Mouse (Mus musculus) T-helper 2 cell (primary cell): ENCODE results near the gene Cant1.

ENCODE experiments used
- in situ Hi-C: fragments of 300-600 bp; cut with MboI, MseI; formaldehyde crosslinking; loops from one replicate; pipeline ENCODE4 v1.15.1; 2025; ENCODE audit warnings: high pct_unique_total_duplicates

Gene Cant1

DNA sequence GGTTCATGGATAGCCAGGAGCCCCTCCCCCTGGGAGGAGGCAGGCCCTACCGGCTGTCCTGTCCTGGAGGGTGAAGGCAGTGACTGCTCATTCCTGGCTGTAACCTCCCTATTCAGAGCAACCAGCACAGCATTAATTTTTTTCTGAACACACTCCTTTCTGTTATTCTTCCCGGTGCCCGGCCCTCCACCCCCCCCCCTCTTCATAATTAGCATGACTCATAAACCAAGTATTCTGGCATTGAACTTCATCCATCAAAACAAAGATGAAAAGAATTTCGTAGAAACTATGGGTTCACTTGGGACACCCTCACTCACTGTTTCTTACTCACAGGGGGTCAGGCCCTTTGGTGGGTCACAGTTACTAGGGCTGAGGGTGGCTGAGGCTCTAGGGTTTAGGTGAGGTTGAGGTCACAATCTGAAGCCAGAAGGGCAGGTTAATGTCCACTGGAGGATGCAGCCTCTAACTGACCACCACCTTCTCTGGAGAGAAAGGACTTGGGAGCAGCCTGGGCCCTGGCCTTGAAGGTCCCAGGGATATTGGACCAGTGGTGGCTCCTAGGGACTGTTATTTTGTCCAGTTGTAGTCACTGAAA is 11.5 kb upstream of the Cant1 start:
- in situ Hi-C loops = no loop called here

DNA sequence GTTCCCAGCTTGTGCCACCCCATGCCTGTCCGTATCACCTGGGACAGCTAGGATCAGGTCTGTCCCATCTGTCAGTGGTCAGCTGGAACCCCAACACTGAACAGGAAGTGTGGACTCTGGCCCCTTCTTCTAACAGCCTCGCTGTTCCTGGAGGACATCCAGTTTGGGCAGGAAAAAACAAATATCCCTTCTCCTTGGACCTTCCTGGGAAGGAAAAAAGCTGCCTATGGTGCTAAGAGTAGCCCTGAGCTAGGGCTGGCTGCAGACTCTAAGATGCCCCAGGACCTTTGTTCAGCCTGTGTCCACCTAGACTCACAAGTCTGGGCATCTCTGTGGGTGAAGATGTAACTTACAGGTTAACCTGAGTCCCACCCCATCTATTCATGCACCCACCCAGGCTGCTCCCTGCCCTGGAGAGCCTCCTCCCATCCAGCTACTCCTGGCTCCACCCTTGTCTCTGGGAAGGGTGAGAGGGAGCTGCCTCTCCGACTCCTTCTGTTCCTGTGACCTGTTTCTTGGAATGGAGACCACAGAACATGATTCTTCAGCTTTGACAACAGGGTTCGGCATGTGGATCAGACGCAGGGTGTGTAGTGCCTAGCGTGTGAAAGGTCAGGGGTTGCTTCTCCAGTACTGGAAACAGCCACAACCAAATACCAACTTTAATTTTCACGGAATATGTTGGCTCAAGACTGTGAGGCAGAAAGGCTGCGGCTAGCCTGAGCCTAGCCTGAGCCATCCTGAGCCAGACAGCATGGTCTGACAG is 10.2 kb upstream of the Cant1 start:
- in situ Hi-C loops = no loop called here

DNA sequence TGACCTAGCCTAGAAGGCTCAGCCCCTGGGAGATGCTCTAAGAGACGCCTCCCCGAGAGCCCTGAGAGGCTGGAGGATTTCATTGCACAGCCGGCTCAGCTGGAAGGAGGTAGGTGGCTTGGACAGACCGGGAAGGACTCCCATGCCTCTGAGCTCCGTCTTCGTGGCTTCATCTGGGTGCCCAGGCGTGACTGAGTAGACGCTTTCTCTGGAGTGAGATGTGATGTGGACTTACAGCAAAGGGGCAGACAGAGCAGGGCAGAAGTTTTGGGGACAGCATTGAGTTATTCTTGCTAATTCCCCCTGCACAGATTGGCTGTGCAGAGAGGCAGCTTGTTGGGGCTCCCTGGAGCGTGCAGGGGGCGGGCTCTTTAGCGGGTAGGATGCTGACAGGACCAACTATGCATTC is 9.6 kb upstream of the Cant1 start:
- in situ Hi-C loops = no loop called here

DNA sequence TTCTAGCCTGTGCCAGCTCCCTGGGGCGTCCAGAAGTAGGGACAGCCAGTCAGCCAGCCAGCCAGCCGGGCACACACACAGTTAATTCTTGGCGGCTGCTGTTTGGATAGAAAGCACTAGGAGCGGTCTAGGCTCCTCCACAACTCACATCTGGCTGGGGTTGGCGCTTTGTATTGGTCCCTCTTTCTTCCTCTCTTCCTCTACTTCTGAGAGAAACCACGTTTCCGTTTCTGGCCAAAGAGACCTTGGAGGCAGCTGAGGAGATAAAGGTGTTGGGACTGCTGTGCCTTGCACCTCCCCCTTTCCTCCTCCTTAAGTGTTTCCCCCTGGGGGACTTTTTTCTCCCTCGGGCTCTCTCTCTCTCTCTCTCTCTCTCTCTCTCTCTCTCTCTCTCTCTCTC is 9.1 kb upstream of the Cant1 start, which contains the start of gene C1qtnf1:
Gene C1qtnf1, plus strand, starts transcription at position 218 of the 400 bp plus-strand sequence.
- in situ Hi-C loops = no loop called here

DNA sequence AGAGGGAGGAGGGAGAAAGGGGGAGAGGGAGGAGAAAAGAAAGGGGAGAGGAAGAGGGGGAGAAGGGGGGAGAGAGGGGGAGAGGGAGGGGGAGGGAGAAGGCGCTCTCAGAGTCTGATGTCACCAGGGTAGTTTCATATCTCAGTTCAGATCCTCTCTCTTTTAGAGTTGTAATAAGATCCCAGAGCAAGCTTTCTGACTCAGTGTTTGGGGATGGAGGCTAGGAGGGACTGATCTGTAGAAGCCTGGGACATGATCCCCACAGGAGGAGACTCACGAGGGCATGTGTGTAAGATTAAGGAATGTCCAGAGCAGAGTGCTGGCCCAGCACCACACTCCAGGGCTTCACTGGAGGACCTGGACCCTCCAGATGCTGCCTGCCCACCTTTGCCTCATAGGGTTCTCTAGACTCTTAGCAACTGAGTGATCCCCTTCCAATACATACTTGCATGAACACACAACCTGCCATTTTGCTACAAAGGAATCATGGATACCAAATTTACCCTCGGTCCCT is 8.4 kb upstream of the Cant1 start:
- in situ Hi-C loops = no loop called here

DNA sequence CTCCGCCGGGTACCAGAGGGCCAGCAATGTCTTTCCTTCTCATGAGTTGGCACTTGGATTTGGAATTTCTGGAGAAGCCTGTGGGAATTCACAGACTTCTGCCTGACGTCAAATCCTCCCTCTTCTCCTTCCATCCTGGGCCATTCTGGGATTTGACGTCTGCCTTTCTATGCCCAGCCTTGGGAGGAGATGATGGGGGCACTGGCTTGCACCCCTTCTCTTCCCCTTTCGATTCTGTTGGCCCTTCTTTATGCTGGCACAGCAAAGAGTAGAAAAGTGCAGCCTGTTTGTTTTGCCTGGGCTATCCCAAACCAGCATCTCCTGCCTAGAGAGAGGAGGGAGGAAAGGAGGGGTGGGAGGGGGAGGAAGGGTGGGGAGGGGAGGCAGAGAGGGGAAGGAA is 7.9 kb upstream of the Cant1 start:
- in situ Hi-C loops = no loop called here

DNA sequence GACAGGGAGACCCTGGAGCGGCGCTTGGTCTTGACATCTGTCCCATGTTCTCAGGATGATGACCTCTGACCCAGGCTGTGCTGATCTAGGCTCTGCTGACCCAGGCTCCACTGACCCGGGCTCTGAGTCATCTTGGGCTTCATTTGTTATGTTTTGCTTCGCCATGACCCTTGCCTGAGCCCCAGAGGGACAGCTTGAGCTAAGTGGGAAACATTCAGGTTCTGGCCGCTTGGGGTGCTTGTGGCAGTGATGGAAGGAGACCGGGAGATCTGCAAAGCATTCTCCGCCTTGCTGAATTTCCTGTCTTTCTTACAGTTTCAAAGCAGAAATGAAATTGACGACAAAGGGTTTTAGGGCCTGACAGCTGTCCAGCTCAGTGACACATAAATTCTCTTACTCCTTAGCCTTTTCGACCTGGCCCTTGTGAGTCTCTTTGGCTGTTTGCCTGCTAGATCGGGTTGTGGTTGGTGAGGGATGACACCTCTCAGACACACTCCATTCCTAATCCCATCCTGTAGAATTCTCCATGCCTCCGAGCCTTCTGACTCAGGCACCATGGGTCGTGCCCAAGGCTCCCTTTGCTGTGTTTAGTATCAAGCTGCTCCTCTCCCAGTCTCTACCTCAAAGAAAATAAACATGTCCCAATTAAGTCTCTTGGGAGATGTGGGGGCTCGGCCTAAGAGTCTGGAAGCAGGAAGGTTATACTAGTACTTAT is 5.9 kb upstream of the Cant1 start:
- in situ Hi-C loops = loop anchor here (5.0 kb wide), 1 partner anchor 53 kb away; the partner anchor contains the start of gene Engase

DNA sequence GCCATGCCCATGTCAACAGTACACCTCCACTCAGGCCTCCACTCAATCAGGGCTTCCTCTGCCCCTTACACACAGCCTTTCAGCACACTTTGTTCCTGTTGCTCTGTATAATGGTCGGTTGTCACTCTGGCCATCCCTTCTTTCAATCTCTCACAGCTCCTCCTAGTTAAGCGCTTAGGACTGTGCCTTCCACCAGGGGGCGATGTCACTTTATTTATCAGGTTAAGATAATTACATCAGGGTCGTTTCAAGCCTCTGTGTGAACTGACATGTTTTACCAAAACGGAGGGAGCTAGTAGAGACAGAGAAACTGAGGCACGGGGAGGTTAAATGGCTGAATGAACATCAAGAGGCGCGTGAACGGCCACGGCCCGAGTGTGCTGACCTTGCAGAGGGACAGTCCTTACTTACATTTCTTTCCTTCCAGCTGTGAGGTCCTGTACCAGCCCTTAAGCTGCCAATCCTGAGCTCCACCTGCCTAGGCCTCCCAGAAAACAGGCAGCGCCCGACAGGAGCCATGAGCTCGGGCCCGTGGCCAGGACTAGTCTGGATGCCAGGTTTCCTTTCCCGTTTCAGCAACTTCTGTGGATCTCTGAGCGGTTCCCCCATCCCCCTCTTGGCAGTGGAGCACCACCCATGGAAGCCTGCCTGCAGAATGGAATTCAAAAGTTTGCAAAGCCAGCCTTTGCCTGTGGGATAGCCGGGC is 4.5 kb upstream of the Cant1 start:
- in situ Hi-C loops = loop anchor here (5.0 kb wide), 1 partner anchor 54 kb away; the partner anchor contains the start of gene Engase

DNA sequence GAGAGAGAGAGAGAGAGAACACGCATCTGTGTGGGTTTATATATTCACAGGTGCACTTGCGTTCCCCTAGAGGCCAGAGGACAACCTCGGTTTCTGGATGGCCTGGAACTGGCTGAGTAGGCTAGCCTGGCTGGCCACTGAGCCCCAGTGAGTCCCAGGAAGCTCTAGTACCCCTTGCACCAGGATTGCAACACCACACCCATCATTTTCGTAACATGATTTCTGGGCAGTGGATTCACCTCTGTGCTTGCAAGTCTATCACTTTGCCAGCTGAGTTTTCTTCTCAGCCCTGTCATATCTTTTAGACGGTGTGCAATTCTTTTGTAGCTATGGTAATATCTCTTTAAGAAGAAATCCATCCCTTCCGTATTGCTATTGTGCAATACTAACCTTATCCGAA is 1.4 kb upstream of the Cant1 start:
- in situ Hi-C loops = loop anchor here (5.0 kb wide), 1 partner anchor 57 kb away; the partner anchor contains the start of gene Engase

DNA sequence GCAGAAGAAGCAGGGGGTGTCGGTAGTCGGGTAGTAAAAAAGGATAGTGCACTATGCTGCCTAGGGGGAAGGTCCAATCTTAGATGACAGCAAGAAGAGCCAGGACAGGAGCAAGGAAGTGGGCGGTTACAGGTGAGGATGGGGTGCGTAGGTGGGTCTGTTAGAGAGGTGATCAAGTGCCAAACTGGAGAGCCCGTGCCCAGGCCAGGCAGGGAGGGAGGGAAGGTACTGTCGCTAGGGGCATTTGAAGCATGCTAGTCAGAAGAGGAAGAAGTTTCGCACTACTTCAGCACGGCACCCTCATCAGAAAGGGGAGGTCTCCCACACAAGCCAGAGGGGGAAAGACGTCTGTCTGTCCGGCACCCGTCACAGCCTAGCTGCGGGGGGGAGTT is 448 bp downstream of the Cant1 start:
- in situ Hi-C loops = no loop called here

DNA sequence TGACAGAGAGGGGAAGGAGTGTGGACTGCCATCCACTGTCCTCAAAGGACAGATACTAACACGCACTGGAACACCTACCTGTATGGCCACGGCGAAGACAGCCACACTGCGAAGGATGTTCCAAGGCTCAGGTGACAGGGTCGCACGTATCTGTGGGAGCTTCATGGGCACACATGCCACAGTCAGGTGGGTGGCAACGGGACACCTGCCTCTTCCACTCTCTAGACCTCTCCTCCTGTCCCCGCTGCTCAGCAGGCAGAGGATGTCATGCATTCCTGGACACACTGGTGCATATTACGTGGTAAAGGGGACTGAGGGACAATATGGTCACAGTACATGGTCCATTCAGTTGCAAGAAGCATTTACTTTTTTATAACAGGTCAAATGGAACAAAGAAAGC is 1.4 kb downstream of the Cant1 start:
- in situ Hi-C loops = no loop called here

DNA sequence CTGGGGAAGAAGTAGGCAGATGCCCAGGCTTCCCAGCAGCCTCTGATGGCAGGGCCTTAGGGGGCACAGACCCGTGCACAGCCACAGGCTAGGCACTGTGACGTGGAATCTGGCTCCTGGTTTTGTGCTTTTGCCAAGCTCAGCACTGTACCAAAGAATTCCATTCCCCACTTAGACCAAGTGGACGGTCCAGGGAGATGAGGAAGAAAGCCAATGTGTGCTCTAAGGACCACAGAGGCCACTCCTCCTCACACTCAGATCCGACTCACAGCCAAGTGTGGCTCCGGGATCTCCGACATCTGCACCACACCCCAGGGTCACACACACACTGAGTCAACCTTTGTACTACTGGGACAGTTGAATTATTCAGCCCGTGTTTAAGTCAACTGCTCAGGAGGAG is 2.8 kb downstream of the Cant1 start:
- in situ Hi-C loops = no loop called here

DNA sequence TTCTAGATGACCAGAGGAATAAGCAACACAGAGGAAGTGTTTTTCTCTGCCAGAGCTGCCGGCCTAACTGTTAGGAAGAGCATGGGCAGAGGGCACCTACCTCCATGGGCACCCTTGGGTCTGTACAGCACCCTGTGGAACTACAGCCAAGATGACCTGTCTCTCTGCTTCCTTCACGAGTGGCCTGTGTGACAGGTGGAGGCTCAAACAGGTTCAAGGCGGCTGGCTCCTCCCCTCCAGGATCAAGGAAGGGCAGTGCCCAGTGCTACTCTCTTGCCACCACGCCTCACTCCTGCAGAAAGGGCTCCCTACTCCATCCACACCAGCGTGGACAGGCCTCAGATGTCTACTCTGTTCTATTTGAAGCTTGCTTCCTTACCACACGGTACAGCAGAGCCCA is 3.3 kb downstream of the Cant1 start:
- in situ Hi-C loops = no loop called here

DNA sequence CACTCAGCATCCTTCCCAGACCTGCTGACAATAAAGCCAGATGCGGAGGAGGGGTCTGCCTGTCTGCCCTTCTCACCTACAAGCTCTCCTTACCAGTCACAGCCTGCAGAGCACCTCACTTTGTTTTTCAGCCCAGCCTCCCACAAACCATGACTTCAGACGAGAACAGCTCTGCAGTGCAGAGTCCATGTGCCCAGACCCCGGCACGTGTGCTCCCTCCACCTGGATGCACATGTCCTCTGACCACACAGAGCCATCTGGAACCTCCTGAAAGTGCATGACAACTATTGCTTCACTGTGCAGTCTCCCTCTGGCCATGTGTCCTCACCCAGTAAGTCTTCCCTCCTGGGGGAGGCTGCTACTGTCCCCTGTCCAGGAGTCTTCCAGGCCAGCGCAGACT is 4.6 kb downstream of the Cant1 start:
- in situ Hi-C loops = no loop called here

DNA sequence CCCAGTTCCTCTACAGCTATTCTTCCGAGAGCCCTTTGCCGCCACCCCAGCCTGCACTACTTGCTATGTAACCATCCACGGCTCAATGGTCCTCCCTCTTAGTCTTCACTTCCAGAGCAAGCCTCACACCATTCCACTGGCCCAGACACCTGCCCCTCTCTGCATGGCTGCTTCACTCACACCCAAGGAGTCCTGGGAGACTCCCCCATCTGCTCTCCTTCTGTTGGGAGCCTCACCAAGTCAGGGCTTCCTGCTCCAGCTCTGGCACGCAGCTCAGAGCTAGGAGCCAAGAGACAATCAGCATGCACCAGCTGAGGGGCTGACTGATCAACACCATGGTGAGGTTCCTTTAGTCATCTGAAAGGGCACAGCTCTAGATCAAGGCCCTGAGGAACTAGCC is 5.8 kb downstream of the Cant1 start:
- in situ Hi-C loops = no loop called here

DNA sequence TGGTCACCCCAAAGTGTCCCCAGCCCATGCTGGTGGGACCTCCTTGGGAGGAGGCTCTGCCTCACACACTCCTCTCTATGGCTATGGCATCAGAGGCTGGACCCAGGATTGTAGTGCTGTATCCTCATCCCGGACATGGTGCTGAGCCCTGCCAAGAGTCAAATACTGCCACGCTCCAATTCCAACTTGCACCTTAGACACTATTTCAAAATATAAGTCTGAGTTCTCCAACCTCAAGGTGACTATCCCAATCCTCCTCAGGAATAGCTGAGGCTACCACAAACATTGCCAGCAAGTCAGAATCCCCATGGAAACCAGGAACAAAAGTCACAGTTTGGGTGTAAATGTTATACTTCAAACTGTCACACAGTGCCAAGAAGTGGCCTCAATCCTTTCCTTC is 6.3 kb downstream of the Cant1 start:
- in situ Hi-C loops = no loop called here

DNA sequence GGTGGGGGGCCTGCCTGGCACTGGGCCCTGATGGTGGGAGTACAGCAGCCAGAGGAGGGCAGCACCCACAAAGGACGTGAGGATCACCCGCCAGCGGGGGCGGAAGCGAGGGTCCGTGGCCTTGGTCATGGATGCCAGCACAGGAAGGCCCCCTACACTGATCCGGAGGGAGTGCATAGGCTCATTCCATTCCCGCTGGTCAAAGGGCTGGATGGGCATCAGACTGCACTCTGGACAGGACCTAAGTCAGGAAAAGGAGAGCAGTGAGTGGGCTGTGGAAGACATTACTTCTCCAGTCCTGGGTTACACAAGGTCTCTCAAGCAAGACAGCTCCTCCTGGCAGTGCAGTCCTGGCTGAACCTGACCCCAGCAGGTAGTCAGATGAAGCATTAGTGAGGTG is 7.6 kb downstream of the Cant1 start:
- in situ Hi-C loops = no loop called here

DNA sequence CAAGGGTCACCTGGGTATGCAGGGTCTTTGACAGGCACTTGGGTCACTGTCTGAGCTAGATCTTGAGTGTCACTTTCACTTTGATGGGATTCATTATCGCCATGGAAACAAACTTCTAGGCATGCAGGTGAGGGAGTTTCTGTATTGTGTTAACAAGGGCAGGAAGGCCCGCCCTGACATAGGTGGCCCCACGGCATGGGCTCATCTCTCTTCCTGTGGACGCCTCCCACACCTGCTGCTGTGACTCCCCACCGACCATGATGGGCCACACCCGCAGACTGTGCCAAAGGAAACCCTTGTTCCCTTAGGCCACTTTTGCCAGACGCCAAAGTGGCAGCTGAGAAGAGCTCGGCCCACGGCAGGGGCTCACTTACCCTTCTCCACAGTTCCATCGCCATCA is 8.4 kb downstream of the Cant1 start:
- in situ Hi-C loops = no loop called here

DNA sequence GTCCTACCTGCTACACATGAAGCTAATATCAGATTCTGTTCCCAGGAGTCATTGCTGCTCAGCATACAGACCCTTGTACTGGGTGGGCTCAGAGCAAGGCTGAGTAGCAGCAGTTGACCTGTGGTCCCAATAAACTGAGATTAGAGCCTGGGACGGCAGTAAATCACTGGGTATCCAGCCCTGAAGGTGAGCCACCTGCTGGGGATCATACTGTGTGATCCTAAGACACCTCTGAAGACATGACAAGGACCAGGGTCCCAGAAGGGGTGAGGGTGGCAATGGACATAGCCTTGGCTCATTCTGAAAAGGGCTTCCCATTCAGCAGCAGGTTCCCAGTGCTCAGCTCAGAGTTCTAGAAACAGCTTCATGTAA is 8.8 kb downstream of the Cant1 start:
- in situ Hi-C loops = no loop called here

DNA sequence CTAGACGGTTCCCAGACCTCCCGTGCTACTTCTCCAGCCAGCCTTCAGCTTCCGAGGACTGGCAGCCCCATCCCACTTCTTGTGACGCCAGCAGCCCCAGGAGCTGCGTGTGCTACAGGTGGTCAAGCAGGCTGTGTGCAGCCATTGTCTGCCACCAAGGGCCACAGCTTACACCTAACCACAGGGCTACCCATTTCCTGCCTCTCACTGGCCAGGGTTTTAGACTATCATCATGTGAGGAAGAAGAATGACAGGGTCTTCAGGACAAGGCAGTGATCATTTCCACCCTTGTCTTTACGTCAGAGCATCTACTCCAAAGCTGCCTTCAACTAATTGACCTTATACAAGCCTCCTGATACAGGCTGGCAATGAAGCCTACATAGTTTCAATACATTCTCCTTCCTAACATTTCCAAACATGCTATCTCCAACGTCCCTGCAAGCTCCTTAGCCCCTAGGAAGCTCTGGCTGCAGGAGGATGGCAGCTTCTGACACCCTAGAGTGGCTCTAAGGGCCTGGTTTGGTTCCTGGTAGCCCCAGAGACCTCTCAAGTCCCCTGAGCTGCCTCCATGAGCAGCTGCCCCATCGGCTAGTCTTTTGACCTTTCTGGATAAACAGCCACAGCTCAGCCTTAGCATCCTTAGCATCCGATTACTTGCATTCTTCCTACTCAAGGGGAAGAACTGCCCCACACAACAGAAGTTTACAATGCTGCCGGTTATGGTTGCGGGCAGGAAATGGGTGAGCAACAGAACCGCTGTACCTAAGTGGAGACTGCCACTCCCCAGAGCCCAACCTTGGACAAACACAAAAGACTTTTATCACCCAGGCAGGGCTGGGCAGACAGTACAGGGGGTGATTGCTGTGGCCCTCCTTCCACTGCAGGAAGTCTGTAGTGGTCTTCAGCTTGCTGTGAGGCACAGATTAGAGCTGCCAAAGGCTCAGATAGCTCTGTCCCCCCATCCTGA is 9.5 kb downstream of the Cant1 start:
- in situ Hi-C loops = loop anchor here (10.0 kb wide), 1 partner anchor 1825 kb away; the partner anchor contains the start of gene Bahcc1
